Mouse (Mus musculus) hindbrain, postnatal 0 days (tissue): ENCODE measurements around the gene Nol12. TPM values are rescaled to one million over a fixed set of nuclear protein-coding genes. Genes with fewer than 3 reads are reported as not detected.

ENCODE experiments used
- ATAC-seq: fragments of 200-750 bp; cut with Nextera tagmentation; 2 replicates; pipeline ENCODE4 v1.8.0; 2017; ENCODE audit warnings: mild to moderate bottlenecking, moderate TSS enrichment, moderate library complexity
- DNase-seq: peaks from one replicate; pipeline ENCODE4 v3.0.0-alpha.2; 2015; ENCODE audit warnings: low spot score
- H3K27ac ChIP-seq: fragments of 300-500 bp; sonication (generic); 2 replicates; pipeline ENCODE4 v1.5.1; 2014; ENCODE audit warnings: mild to moderate bottlenecking
- H3K27me3 ChIP-seq: fragments of 300-500 bp; sonication (generic); 2 replicates; pipeline ENCODE4 v1.6.1; 2014; ENCODE audit warnings: low read length, mixed read lengths; ENCODE audit not compliant: insufficient read depth
- H3K36me3 ChIP-seq: fragments of 300-500 bp; sonication (generic); 2 replicates; pipeline ENCODE4 v1.6.1; 2014; ENCODE audit warnings: low read length, mixed read lengths; ENCODE audit not compliant: insufficient read depth
- H3K4me1 ChIP-seq: fragments of 300-500 bp; sonication (generic); 2 replicates; pipeline ENCODE4 v1.6.1; 2014; ENCODE audit warnings: antibody characterized with exemption, low read length, mixed read lengths; ENCODE audit not compliant: insufficient read depth
- H3K4me2 ChIP-seq: fragments of 300-500 bp; sonication (generic); 2 replicates; pipeline ENCODE4 v1.6.1; 2014; ENCODE audit warnings: low read depth, mild to moderate bottlenecking, low read length, moderate library complexity, mixed read lengths
- H3K4me3 ChIP-seq: fragments of 300-500 bp; sonication (generic); 2 replicates; pipeline ENCODE4 v1.5.1; 2014; ENCODE audit warnings: low read length
- H3K9ac ChIP-seq: fragments of 300-500 bp; sonication (generic); replicated peaks from 2 replicates; pipeline ENCODE4 v1.6.1; 2014; ENCODE audit warnings: mild to moderate bottlenecking, low read length, moderate library complexity, mixed read lengths
- H3K9me3 ChIP-seq: fragments of 300-500 bp; sonication (generic); 2 replicates; pipeline ENCODE4 v1.6.1; 2016; ENCODE audit warnings: low read length, mixed read lengths
- CTCF ChIP-seq: IDR thresholded peaks from 2 replicates; pipeline ENCODE4 v1.5.1; 2016; ENCODE audit warnings: antibody characterized with exemption, control low read depth, low read depth
- WGBS: fragments of 180-500 bp; shearing (Covaris S2); extraction: QIAGEN DNeasy Blood & Tissue Kit; methylation state at CpG from one replicate; pipeline ENCODE4 v1.1.7; 2014; 5-methylcytosine and 5-hydroxymethylcytosine counted together
- polyA plus RNA-seq: library from polyadenylated mRNA; unstranded; fragments of >200 nt; fragmentation: Nextera tagmentation; extraction: Ambion mirVana; gene quantifications from 2 replicates; pipeline ENCODE4 v1.2.1, GENCODE M21; 2015
- total RNA-seq: library from RNA; depleted of rRNA; stranded (reverse); fragments of >200 nt; gene quantifications from 2 replicates; pipeline ENCODE4 v1.2.3, GENCODE M21; 2014

Nol12 gene
- total and polyA plus RNA-seq, 2 experiments from 2014 or later = 4.7 to 56.4 TPM

GRCm38 (mm10) chr15:78982658-78983435 is 48.1 kb downstream of the Nol12 start:
- 2% methylated on average over 60 of the region's 67 CpGs for WGBS
- Histone ChIP-seq H3K27ac (peak overlapping the region; percentile 55), H3K36me3 (no peaks in the 10 kb centered on the region), H3K4me3 (peak overlapping the region; percentile 48), H3K27me3 (no peaks in the 10 kb centered on the region), H3K9ac (peak overlapping the region; percentile 31; the same call in 1 of the 2 replicates), H3K4me2 (peak overlapping the region; percentile 61), H3K4me1 (no peaks in the 10 kb centered on the region; the same call in 1 of the 2 replicates), H3K9me3 (no peaks in the 10 kb centered on the region)
- ATAC-seq = peak; percentile 83
- peak; percentile 85 for DNase-seq
- TF ChIP-seq CTCF = no peak

GRCm38 (mm10) chr15:78983436-78984285 is 48.9 kb downstream of the Nol12 start:
- Histone ChIP-seq H3K4me3 (peak overlapping the region; percentile 48), H3K4me2 (peak overlapping the region; percentile 61), H3K9me3 (no peaks in the 10 kb centered on the region), H3K36me3 (no peaks in the 10 kb centered on the region), H3K27ac (peak overlapping the region; percentile 55), H3K27me3 (no peaks in the 10 kb centered on the region), H3K9ac (peak overlapping the region; percentile 31; the same call in 1 of the 2 replicates), H3K4me1 (no peaks in the 10 kb centered on the region; the same call in 1 of the 2 replicates)
- TF ChIP-seq CTCF = no peak
- peak; percentile 12 for ATAC-seq
- WGBS = 5% methylated on average over 21 of the region's 21 CpGs
- DNase-seq = no peak

- 46% methylated on average over 5 of the region's 5 CpGs for WGBS
Observed at GRCm38 (mm10) chr15:78984286-78984778, 49.6 kb downstream of the Nol12 start.

GRCm38 (mm10) chr15:78986536-78987220 is 51.9 kb downstream of the Nol12 start:
- no peak for TF ChIP-seq CTCF

More at GRCm38 (mm10) chr15:78984286-78984778, 49.6 kb downstream of the Nol12 start:
- H3K4me1 ChIP-seq = no peaks in the 10 kb centered on the region; the same call in 1 of the 2 replicates
- no peak for ATAC-seq
- H3K9ac ChIP-seq = no peak overlapping the region
- no peak overlapping the region for H3K4me3 ChIP-seq
- H3K4me2 ChIP-seq = no peak overlapping the region
- no peaks in the 10 kb centered on the region for H3K9me3 ChIP-seq
- no peak for DNase-seq
- H3K36me3 ChIP-seq = no peaks in the 10 kb centered on the region
- no peaks in the 10 kb centered on the region for H3K27me3 ChIP-seq
- H3K27ac ChIP-seq = no peak overlapping the region
- TF ChIP-seq CTCF = no peak

GRCm38 (mm10) chr15:78988499-78988971 is 53.8 kb downstream of the Nol12 start:
- Histone ChIP-seq H3K27me3 (no peaks in the 10 kb centered on the region), H3K4me1 (no peaks in the 10 kb centered on the region; the same call in 1 of the 2 replicates), H3K36me3 (peaks cover 31% of the 10 kb centered on the region), H3K9ac (no peak overlapping the region), H3K9me3 (no peaks in the 10 kb centered on the region), H3K4me3 (no peak overlapping the region), H3K4me2 (no peak overlapping the region), H3K27ac (peak overlapping the region; percentile 46)
- TF ChIP-seq CTCF = no peak
- DNase-seq (peak; percentile 93), ATAC-seq (peak; percentile 85)
- WGBS = 25% methylated on average over 14 of the region's 14 CpGs

More at GRCm38 (mm10) chr15:78986536-78987220, 51.9 kb downstream of the Nol12 start:
- DNase-seq (peak; percentile 31), ATAC-seq (no peak)
- Histone ChIP-seq H3K27ac (no peak overlapping the region), H3K36me3 (peaks cover 16% of the 10 kb centered on the region; the same call in 1 of the 2 replicates), H3K4me2 (no peak overlapping the region), H3K27me3 (no peaks in the 10 kb centered on the region), H3K9me3 (no peaks in the 10 kb centered on the region), H3K4me1 (no peaks in the 10 kb centered on the region; the same call in 1 of the 2 replicates), H3K9ac (no peak overlapping the region), H3K4me3 (no peak overlapping the region)
- WGBS = 57% methylated on average over 11 of the region's 11 CpGs
